Mouse (Mus musculus): Measurements from ENCODE around the gene Ergic1. TPM values are rescaled to one million over a fixed set of nuclear protein-coding genes. Genes with fewer than 3 reads are reported as not detected.

Ergic1 gene
- polyA plus RNA-seq, 1 experiment from 2014 or later: 126 TPM

DNA sequence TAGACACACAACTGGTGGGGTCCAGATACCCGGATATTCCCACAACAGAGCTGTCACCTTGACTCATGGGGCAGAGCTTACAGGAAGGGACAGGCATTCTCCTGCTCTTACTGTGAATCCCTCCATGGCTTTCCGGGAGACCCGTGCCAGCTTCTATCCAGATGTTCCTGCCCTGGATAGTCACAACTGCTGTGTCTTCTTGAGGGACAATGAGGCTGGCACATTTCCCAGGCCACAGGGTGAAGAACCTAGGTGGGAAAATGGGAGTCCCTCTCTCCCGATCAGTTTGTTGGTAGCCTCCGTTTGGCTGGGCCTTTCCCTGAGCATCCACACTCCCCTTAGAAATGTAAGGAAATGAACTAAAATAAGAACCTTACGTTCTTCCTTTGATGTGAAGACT, 32.5 kb upstream of the Ergic1 start:
- Histone ChIP-seq H3K9ac (no peak overlapping the region), H3K36me3 (no peaks in the 10 kb centered on the region), H3K4me2 (replicated peaks) (no peak overlapping the region), H3K27me3 (no peaks in the 10 kb centered on the region), H3K27ac (no peak overlapping the region), H3K9me3 (no peaks in the 10 kb centered on the region), H3K4me1 (peaks cover 26% of the 10 kb centered on the region), H3K4me3 (no peak overlapping the region)
- no peak for ATAC-seq (ENCODE audit: low FRiP score, low read depth)
- 76% methylated on average over 6 of the region's 6 CpGs for WGBS

DNA sequence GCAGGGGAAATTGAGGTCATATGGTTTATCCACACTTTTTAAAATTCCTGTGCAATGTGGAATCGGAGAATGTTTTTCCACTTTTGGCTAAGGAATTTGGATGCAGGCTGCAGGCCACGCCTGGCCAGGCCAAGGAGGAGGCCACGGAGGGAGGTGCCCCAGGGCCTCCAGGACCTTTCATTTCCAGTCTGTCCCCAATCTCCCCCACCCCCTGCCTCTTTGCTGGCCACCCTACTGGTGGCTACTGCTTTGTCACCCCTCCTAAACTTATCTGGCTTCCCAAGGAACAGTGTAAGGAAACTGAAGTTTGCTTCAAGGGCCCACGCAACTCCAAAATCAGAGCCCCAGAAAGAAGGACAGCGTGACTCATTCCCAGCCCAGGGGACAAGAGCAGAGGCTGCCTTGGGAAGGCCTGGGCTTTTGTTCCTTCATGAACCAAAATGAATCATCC, 31.5 kb upstream of the Ergic1 start:
- no peak overlapping the region for H3K4me3 ChIP-seq
- H3K27ac ChIP-seq: peak overlapping the region; percentile 58; the same call in 1 of the 2 replicates
- no peaks in the 10 kb centered on the region for H3K9me3 ChIP-seq
- no peak overlapping the region for H3K4me2 ChIP-seq (replicated peaks)
- H3K36me3 ChIP-seq: no peaks in the 10 kb centered on the region
- WGBS: 61% methylated on average over 5 of the region's 5 CpGs
- no peak for ATAC-seq (ENCODE audit: low FRiP score, low read depth)
- no peak overlapping the region for H3K9ac ChIP-seq
- H3K4me1 ChIP-seq: peaks cover 26% of the 10 kb centered on the region
- H3K27me3 ChIP-seq: no peaks in the 10 kb centered on the region

DNA sequence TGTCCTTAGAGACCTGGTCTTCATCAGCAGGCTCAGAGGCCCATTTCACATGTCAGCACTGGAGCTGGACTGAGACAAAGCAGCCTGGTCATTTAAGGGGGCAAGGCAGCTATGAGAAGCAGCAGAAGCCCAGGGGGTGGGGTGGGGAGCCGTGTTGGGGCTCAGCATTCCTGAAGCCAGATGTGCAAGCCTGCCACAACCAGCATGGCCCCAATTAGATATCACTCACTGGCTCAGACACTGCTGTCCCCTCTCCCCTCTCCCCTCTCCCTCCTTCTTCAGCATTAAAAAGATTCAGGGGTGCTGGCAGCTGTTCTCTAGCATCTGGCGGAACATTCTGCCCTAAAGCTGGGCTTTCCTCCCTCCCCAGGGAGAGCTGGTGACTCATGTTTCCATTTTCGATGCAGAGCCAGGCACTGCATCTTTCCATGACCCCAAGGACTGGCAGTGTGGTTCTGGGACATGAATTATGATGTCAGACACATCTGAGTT, 30.7 kb upstream of the Ergic1 start:
- H3K36me3 ChIP-seq: no peaks in the 10 kb centered on the region
- H3K27ac ChIP-seq: no peak overlapping the region; the same call in 1 of the 2 replicates
- peak; percentile 48; the same call in 1 of the 2 replicates for ATAC-seq (ENCODE audit: low FRiP score, low read depth)
- H3K9me3 ChIP-seq: no peaks in the 10 kb centered on the region
- H3K4me3 ChIP-seq: no peak overlapping the region
- 10% methylated on average over 3 of the region's 3 CpGs for WGBS
- no peak overlapping the region for H3K9ac ChIP-seq
- H3K4me1 ChIP-seq: peaks cover 26% of the 10 kb centered on the region
- H3K27me3 ChIP-seq: no peaks in the 10 kb centered on the region
- no peak overlapping the region for H3K4me2 ChIP-seq (replicated peaks)

DNA sequence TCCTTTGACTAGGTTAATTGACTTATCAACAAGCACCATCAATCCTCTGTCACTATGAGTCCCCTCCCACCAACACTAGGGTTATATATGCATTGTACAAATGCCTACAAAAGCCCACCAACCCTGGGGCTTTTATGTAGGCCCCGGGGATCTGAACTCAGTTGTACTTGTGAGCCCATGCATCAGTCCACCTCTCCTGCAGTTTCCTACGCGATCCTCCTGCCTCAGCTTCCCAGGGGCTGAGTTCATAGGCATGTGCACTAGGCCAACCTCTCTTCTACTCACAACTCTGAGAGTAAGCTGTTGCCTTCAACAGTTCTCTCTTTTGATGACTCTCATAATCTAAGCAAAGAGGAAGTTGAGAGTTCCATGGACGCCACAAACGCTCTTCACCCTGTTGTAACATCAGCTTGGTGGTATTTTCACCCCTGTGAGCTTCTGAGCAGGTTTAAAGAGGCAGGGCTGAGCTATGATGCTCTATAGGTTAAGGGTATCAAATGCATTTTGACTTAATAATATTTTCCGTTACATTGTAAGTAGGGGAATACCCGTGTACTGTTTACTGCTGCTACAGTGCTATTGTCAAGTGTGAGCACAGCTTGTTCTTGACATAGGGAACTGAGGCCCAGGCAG, 29.8 kb upstream of the Ergic1 start:
- Histone ChIP-seq H3K4me2 (replicated peaks) (no peak overlapping the region), H3K9me3 (no peaks in the 10 kb centered on the region), H3K9ac (no peak overlapping the region), H3K27me3 (no peaks in the 10 kb centered on the region), H3K27ac (no peak overlapping the region), H3K36me3 (no peaks in the 10 kb centered on the region), H3K4me3 (no peak overlapping the region), H3K4me1 (peaks cover 26% of the 10 kb centered on the region)
- ATAC-seq (ENCODE audit: low FRiP score, low read depth): no peak
- WGBS: 88% methylated on average over 7 of the region's 7 CpGs

DNA sequence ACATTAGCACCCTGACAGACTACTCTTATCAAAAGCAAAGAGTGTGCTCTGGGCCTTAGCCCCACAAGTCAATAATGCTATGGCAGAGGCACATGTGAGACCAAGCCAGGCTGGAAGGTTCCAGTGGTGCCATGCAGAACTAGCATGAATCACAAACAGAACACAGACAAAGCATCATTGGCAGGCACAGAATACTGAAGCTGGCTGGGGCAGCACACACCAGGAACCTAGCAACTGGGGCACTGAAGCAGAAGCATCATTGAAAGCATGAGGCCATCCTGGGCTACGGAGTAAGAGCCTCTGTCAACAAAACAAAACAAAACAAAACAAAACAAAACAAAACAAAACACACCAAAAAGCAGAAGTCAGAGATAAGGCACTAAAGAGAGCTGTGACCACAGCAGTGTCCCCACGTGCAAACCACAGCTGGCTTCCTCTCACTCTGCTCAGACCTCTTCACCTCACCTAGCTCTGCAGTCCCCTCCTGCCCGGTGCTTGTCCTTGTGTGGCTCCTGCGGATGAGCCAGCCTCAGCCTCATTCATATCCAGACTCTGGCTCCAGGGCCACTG, 28.7 kb upstream of the Ergic1 start:
- no peaks in the 10 kb centered on the region for H3K36me3 ChIP-seq
- no peak overlapping the region for H3K4me2 ChIP-seq (replicated peaks)
- H3K27me3 ChIP-seq: no peaks in the 10 kb centered on the region
- 68% methylated on average over 4 of the region's 4 CpGs for WGBS
- H3K4me1 ChIP-seq: peaks cover 26% of the 10 kb centered on the region
- H3K27ac ChIP-seq: no peak overlapping the region
- no peaks in the 10 kb centered on the region for H3K9me3 ChIP-seq
- ATAC-seq (ENCODE audit: low FRiP score, low read depth): no peak
- H3K9ac ChIP-seq: no peak overlapping the region
- H3K4me3 ChIP-seq: no peak overlapping the region

DNA sequence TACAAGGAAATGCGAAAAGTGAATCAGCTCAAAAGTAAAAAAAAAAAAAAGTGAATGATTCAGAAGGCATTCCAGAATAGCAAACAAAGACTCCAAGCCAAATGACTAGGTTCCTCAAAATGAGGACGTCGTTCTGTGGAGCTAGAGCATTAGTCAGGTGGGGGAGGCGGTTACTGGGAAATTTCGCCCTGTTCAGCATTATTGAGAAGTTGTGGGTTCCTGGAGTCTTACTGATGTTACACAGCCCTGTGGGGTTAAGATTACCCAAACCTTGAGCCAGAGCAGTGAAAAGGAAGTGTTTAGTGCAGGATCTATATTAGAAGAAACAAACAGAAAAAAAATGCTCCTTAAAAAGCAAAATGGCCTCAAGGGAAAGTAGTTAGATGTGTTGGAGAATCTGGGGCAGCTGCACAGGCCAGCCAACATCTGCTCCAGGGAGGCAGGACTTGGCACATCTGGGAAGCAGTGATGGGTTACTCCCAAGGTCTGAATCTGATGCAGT, 27.4 kb upstream of the Ergic1 start:
- no peak for ATAC-seq (ENCODE audit: low FRiP score, low read depth)

DNA sequence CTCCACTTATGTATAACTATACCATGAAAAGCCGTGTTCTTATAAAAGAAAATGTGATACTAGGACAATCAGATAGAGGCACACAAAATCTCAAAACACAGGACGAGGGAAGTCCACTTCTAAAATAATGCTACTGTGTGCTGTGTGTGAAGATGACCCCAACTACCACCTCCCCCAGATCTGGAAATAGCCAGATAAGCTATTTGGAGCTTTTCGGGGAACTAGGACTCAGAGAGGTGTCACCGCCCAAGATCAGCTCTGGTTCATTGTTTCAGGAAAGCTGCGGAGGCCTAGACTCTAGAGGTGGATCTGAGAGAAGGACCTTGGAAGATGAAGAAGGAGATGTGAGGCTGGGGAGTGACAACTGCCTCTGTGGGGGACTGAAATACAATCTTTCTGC, 26.6 kb upstream of the Ergic1 start:
- H3K4me2 ChIP-seq (replicated peaks): no peak overlapping the region
- H3K4me3 ChIP-seq: no peak overlapping the region
- no peak overlapping the region for H3K9ac ChIP-seq
- H3K27me3 ChIP-seq: no peaks in the 10 kb centered on the region
- no peaks in the 10 kb centered on the region for H3K9me3 ChIP-seq
- WGBS: 85% methylated on average over 5 of the region's 5 CpGs
- H3K4me1 ChIP-seq: peaks cover 19% of the 10 kb centered on the region
- no peak overlapping the region for H3K27ac ChIP-seq
- no peaks in the 10 kb centered on the region for H3K36me3 ChIP-seq
- ATAC-seq (ENCODE audit: low FRiP score, low read depth): no peak

More for the DNA sequence above, 27.4 kb upstream of the Ergic1 start:
- Histone ChIP-seq H3K36me3 (no peaks in the 10 kb centered on the region), H3K27ac (no peak overlapping the region), H3K4me1 (peaks cover 26% of the 10 kb centered on the region), H3K4me2 (replicated peaks) (no peak overlapping the region), H3K27me3 (no peaks in the 10 kb centered on the region), H3K4me3 (no peak overlapping the region), H3K9me3 (no peaks in the 10 kb centered on the region), H3K9ac (no peak overlapping the region)
- WGBS: 66% methylated on average over 5 of the region's 5 CpGs

DNA sequence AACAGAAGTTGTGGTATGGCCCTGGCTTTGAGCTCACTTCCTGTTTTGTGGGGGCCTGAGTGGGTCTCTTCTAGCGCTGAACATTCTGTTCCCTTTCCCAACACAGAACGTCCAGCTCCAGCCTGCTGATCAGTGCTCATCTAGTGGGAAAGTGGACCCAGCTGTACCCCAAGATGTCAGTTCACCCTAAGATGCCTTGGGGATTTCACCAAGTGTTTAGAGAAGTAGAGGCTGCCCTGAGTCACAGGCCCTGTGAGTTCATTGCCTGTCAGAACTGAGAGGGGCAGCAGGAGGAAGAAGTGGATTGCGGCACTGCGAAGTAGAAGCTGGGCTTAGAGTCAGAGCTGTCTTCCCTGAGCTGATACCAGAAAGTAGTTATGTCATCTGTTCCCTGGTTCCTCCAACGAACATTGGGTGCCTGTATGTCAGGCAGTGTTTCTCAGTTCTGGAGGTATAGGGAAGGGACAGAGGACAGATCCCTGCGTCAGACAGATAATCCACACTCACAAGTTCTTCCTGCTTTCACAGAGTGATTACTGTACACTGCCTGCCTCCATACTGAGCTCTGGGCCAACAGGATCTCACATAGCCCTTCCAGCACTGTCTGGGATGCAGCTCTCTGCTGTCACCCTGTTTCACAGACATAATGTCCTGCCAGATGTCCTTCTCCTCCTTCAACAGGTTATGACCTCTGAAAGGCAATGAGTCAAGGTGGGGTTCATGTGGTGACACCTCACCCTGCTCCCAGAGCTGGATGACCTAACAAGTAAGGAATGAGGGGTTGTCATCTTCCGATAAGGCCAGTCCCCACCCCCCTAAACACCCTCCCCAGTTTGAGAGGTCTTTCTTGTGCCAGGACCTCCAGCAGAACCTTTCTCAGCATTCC, 25.8 kb upstream of the Ergic1 start:
- Histone ChIP-seq H3K36me3 (no peaks in the 10 kb centered on the region), H3K9me3 (no peaks in the 10 kb centered on the region), H3K27me3 (no peaks in the 10 kb centered on the region), H3K4me2 (replicated peaks) (no peak overlapping the region), H3K4me1 (peaks cover 11% of the 10 kb centered on the region), H3K27ac (no peak overlapping the region; the same call in 1 of the 2 replicates), H3K4me3 (no peak overlapping the region), H3K9ac (0 out of 2 replicates have a peak overlapping the region, but pooled peaks have one; percentile 4)
- ATAC-seq (ENCODE audit: low FRiP score, low read depth): no peak
- WGBS: 79% methylated on average over 7 of the region's 7 CpGs

DNA sequence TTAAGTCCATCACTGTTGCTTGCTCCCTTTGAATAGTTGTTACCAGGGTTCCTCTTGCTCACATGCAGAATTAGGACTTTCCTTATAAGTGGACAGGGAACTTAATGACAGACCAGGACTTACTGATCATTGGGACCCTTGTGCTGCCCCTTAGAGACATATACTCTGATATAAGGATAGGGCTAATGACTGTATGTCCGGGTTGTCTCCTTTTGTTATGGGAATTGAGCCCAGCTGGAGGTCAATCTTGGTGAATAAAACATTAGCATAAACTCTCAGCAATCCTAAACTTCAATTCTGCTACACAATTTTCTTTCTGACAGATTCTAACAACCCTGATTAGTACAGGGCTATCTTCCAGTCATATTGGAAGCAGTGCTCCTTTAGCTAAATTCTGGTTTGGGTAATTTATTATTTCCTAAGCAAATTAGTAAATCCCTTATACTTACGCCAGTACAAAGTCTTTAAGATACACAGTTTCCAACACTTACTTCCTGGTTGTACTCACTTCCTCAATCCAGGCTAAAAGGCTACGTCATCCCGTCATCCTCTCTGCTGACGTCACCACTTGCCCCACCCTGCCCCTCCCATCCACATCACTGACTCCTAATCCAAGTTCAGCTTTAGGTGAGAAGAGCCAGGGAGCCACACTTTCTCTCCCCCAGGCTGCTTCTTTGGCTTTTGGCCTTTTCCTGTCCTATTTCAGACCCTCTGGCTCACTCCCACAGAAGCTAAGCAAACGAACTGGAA, 23.4 kb upstream of the Ergic1 start:
- 32% methylated on average over 6 of the region's 6 CpGs for WGBS
- Histone ChIP-seq H3K27me3 (no peaks in the 10 kb centered on the region), H3K4me3 (no peak overlapping the region), H3K9me3 (no peaks in the 10 kb centered on the region), H3K36me3 (no peaks in the 10 kb centered on the region), H3K27ac (no peak overlapping the region), H3K4me2 (replicated peaks) (no peak overlapping the region), H3K9ac (no peak overlapping the region), H3K4me1 (no peaks in the 10 kb centered on the region; the same call in 1 of the 2 replicates)
- no peak for ATAC-seq (ENCODE audit: low FRiP score, low read depth)

DNA sequence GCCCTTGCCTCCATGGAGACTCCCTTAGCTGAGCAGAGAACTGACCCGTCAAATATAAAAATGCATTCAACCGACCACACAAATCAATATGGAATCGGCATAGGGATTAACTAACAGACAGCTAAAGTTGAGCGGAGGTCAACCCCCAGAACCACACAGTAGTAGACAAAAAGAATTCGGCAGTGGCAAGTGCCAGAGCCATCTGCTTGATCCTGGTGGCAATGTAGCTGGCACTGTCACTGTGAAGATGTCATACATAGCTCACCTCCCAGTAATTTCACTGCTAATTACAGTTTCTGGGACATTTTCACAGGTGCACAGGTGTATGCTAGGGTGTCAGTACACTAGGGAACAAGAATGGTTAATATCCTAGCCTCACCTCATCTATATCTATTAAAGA, 21.2 kb upstream of the Ergic1 start:
- Histone ChIP-seq H3K9ac (no peak overlapping the region), H3K4me2 (replicated peaks) (no peak overlapping the region), H3K4me3 (no peak overlapping the region), H3K9me3 (no peaks in the 10 kb centered on the region), H3K36me3 (no peaks in the 10 kb centered on the region), H3K27ac (no peak overlapping the region), H3K4me1 (no peaks in the 10 kb centered on the region; the same call in 1 of the 2 replicates), H3K27me3 (no peaks in the 10 kb centered on the region)
- 82% methylated on average over 5 of the region's 5 CpGs for WGBS
- ATAC-seq (ENCODE audit: low FRiP score, low read depth): no peak

DNA sequence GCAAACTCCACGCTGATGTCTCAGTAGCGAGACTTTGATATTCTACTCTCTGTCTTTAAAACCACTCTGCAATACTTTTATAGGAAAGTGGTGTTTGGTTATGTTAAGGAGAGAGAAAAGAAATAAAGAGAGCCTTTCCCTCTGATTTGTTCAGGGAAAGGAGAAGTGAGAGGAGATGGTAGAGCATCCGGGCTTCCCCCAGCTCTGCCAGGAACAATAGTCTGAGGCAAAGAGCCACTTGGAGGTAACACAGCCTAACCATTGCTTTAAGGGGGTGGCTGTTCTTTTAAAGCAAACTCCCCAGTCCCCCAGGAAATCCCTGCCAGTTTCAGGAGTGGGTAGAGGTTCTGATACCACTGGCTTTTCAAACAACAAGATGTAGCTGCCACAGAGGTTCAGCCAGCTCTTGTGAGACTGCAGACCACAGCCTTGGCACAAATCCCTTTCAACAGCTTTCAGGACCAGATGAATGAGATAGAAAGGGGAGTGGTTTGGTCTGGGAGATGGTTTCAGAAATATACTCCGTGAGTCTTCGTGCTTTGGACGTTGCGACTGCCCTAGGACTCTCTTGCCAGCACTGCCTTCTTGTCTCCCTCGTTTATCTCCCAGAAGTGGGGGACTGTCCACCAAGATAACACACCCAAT, 16.8 kb upstream of the Ergic1 start:
- Histone ChIP-seq H3K4me3 (no peak overlapping the region), H3K4me2 (replicated peaks) (no peak overlapping the region), H3K4me1 (peaks cover 15% of the 10 kb centered on the region), H3K36me3 (no peaks in the 10 kb centered on the region), H3K27me3 (peaks cover 6% of the 10 kb centered on the region), H3K9me3 (no peaks in the 10 kb centered on the region), H3K27ac (no peak overlapping the region), H3K9ac (no peak overlapping the region)
- 83% methylated on average over 8 of the region's 8 CpGs for WGBS
- no peak for ATAC-seq (ENCODE audit: low FRiP score, low read depth)

Data from limb, embryonic 13.5 days (tissue).